Mouse (Mus musculus) CH12.LX (cell line): ENCODE results near the gene Tjap1. TPM values are rescaled to one million over a fixed set of nuclear protein-coding genes. Genes with fewer than 3 reads are reported as not detected.

ENCODE experiments used
- DNase-seq: peaks from one replicate; pipeline ENCODE4 v3.0.0-alpha.2; 2013; ENCODE audit errors: extremely low read depth
- H3K27ac ChIP-seq: 2 replicates; pipeline ENCODE4 v1.5.1; 2012; ENCODE audit warnings: low read depth, mild to moderate bottlenecking, control low read depth, moderate library complexity; ENCODE audit not compliant: insufficient read depth
- H3K27me3 ChIP-seq: replicated peaks from 2 replicates; pipeline ENCODE3; 2012; ENCODE audit warnings: inconsistent platforms
- H3K36me3 ChIP-seq, 2 experiments: replicated peaks in 1 of 2; 2 replicates each; pipeline versions ENCODE3 to v1.6.1; 2012; ENCODE audit warnings: inconsistent platforms in 1 of 2, low read length in 1 of 2, mild to moderate bottlenecking in 1 of 2, mixed read lengths in 1 of 2, moderate library complexity in 1 of 2; ENCODE audit not compliant: control insufficient read depth in 1 of 2, insufficient read depth in 1 of 2
- H3K4me1 ChIP-seq, 2 experiments: 2 replicates each; pipeline ENCODE4 v1.6.1; 2012; ENCODE audit warnings: inconsistent platforms in 1 of 2, moderate library complexity in 1 of 2; ENCODE audit not compliant: insufficient read depth in 2 of 2, control insufficient read depth in 1 of 2
- H3K4me2 ChIP-seq: 2 replicates; pipeline ENCODE4 v1.6.1; 2012; ENCODE audit warnings: low read depth, mild to moderate bottlenecking, control low read depth; ENCODE audit not compliant: poor library complexity, insufficient read depth, severe bottlenecking
- H3K4me3 ChIP-seq, 3 experiments: fragments of 150-350 bp in 1 of 3; sonication (generic) in 1 of 3; replicated peaks in 1 of 3; 2 replicates each; pipeline versions ENCODE3 to v1.5.1; 2011 to 2012; ENCODE audit warnings: low read depth in 2 of 3, low read length in 2 of 3, mild to moderate bottlenecking in 2 of 3, moderate library complexity in 2 of 3, control low read depth in 1 of 3, improper control_type of control experiment in 1 of 3, inconsistent platforms in 1 of 3, mixed read lengths in 1 of 3; ENCODE audit not compliant: poor library complexity in 1 of 3
- H3K79me2 ChIP-seq: replicated peaks from 2 replicates; pipeline ENCODE4 v1.6.1; 2012; ENCODE audit warnings: mild to moderate bottlenecking, moderate library complexity; ENCODE audit not compliant: control insufficient read depth, poor library complexity, insufficient read depth, severe bottlenecking; ENCODE audit errors: extremely low read depth
- H3K9ac ChIP-seq: 2 replicates; pipeline ENCODE4 v1.6.1; 2012; ENCODE audit warnings: low read depth, mild to moderate bottlenecking, control low read depth, moderate library complexity; ENCODE audit not compliant: insufficient read depth
- H3K9me3 ChIP-seq: replicated peaks from 2 replicates; pipeline ENCODE3; 2012; ENCODE audit warnings: low read length, inconsistent platforms, mixed read lengths
- BHLHE40 ChIP-seq: IDR thresholded peaks from 2 replicates; pipeline ENCODE4 v1.6.1; 2011; ENCODE audit warnings: mild to moderate bottlenecking, low read depth, low read length, improper control_type of control experiment
- CTCF ChIP-seq, 2 experiments: IDR thresholded peaks in 1 of 2; conservative IDR thresholded peaks in 1 of 2; 2 replicates each; pipeline ENCODE4 v1.5.1; 2011 to 2012; ENCODE audit warnings: low read depth in 2 of 2, low read length in 2 of 2, improper control_type of control experiment in 1 of 2, inconsistent platforms in 1 of 2, mild to moderate bottlenecking in 1 of 2, moderate library complexity in 1 of 2
- ETS1 ChIP-seq: conservative IDR thresholded peaks from 2 replicates; pipeline ENCODE4 v1.6.1; 2012; ENCODE audit warnings: low read depth, mild to moderate bottlenecking, inconsistent platforms, low read length, improper control_type of control experiment, moderate library complexity
- HCFC1 ChIP-seq: IDR thresholded peaks from 2 replicates; pipeline ENCODE4 v1.6.1; 2012; ENCODE audit warnings: low read depth, mild to moderate bottlenecking, inconsistent platforms, low read length, improper control_type of control experiment
- JUN ChIP-seq: IDR thresholded peaks from 2 replicates; pipeline ENCODE4 v1.6.1; 2011; ENCODE audit warnings: low read depth, mild to moderate bottlenecking, low read length, improper control_type of control experiment, moderate library complexity; ENCODE audit not compliant: insufficient read depth
- KAT2A ChIP-seq: IDR thresholded peaks from 2 replicates; pipeline ENCODE4 v1.6.1; 2012; ENCODE audit warnings: low read length, improper control_type of control experiment, inconsistent platforms; ENCODE audit not compliant: insufficient replicate concordance
- MAFK ChIP-seq: IDR thresholded peaks from 2 replicates; pipeline ENCODE4 v1.6.1; 2011; ENCODE audit warnings: low read length, improper control_type of control experiment; ENCODE audit not compliant: insufficient replicate concordance
- MAX ChIP-seq: IDR thresholded peaks from 2 replicates; pipeline ENCODE4 v1.6.1; 2011; ENCODE audit warnings: low read length, improper control_type of control experiment
- MAZ ChIP-seq: IDR thresholded peaks from 2 replicates; pipeline ENCODE4 v1.6.1; 2012; ENCODE audit warnings: low read depth, mild to moderate bottlenecking, inconsistent platforms, low read length, improper control_type of control experiment, moderate library complexity
- MEF2A ChIP-seq: IDR thresholded peaks from 2 replicates; pipeline ENCODE4 v1.6.1; 2014; ENCODE audit warnings: low read depth, mild to moderate bottlenecking, inconsistent platforms, low read length, improper control_type of control experiment, borderline replicate concordance
- MXI1 ChIP-seq: IDR thresholded peaks from 2 replicates; pipeline ENCODE4 v1.6.1; 2011; ENCODE audit warnings: mild to moderate bottlenecking, low read depth, low read length, improper control_type of control experiment
- NRF1 ChIP-seq: IDR thresholded peaks from 2 replicates; pipeline ENCODE4 v1.6.1; 2014; ENCODE audit warnings: low read depth, mild to moderate bottlenecking, inconsistent platforms, low read length, improper control_type of control experiment, moderate library complexity
- PAX5 ChIP-seq: IDR thresholded peaks from 2 replicates; pipeline ENCODE4 v1.6.1; 2012; ENCODE audit warnings: low read length, inconsistent platforms, mixed read lengths
- POLR2AphosphoS2 ChIP-seq: IDR thresholded peaks from 2 replicates; pipeline ENCODE4 v1.6.1; 2011; ENCODE audit warnings: low read depth, low read length, improper control_type of control experiment
- RAD21 ChIP-seq: IDR thresholded peaks from 2 replicates; pipeline ENCODE4 v1.6.1; 2011; ENCODE audit warnings: low read depth, mild to moderate bottlenecking, low read length, improper control_type of control experiment, moderate library complexity
- SIN3A ChIP-seq: IDR thresholded peaks from 2 replicates; pipeline ENCODE4 v1.6.1; 2012; ENCODE audit warnings: low read length, improper control_type of control experiment, inconsistent platforms
- SMC3 ChIP-seq: IDR thresholded peaks from 2 replicates; pipeline ENCODE4 v1.6.1; 2011; ENCODE audit warnings: low read depth, low read length, improper control_type of control experiment
- USF2 ChIP-seq: conservative IDR thresholded peaks from 2 replicates; pipeline ENCODE4 v1.6.1; 2011; ENCODE audit warnings: low read depth, low read length, improper control_type of control experiment
- ZKSCAN1 ChIP-seq: IDR thresholded peaks from 2 replicates; pipeline ENCODE4 v1.6.1; 2012; ENCODE audit warnings: low read depth, inconsistent platforms, low read length, improper control_type of control experiment, borderline replicate concordance
- ZMIZ1 ChIP-seq: IDR thresholded peaks from 2 replicates; pipeline ENCODE4 v1.6.1; 2012; ENCODE audit warnings: low read depth, mild to moderate bottlenecking, inconsistent platforms, low read length, improper control_type of control experiment
- dilution Hi-C: fragments of 300-500 bp; cut with MboI; formaldehyde crosslinking; loops from 2 replicates; pipeline ENCODE4 v1.14.3; 2020; ENCODE audit warnings: low sequenced_read_pairs; ENCODE audit not compliant: extremely low pct_unique_long_range_greater_than_20kb, extremely low pct_ligation_motif_present
- in situ Hi-C: fragments of 300-500 bp; cut with MboI; formaldehyde crosslinking; loops from 3 replicates; pipeline ENCODE4 v1.14.3; 2019; ENCODE audit warnings: low sequenced_read_pairs, low pct_ligation_motif_present, low pct_unique_long_range_greater_than_20kb, mixed read lengths
- polyA plus RNA-seq: library from polyadenylated mRNA; unstranded; fragments of >175 nt; gene quantifications from 2 replicates; pipeline ENCODE4 v1.2.1, GENCODE M21; 2012; ENCODE audit warnings: low read depth; ENCODE audit not compliant: insufficient read length
- total RNA-seq, 2 experiments: library from RNA; depleted of rRNA; stranded (reverse); fragments of 300-350 nt in 1 of 2; fragments of >200 nt in 1 of 2; gene quantifications; 2 replicates each; pipeline ENCODE4 v1.2.3; 2012 to 2014

Gene Tjap1
- total and polyA plus RNA-seq, 3 experiments = 8.6 to 24.3 (median 14.2) TPM

DNA sequence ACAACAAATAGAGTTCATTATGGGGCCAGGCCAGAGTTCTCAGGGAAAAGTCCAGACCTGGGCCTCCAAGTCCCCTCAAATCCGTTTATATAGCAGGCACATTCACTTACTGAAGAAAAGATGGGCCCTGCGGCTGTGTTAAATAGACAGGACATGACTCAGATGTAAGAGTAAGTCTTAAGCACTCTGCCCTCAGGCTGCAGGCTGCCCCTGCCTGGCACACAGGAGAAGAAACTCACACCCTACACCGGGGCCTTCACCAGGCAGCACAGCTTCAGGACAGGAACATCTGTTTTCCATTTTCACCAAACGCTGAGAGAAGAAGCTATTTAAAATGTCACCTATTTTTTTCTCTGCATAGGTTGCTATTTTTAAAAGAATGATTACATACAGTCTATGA is 5.2 kb downstream of the Tjap1 start:
- dilution Hi-C loops = no loop called here

DNA sequence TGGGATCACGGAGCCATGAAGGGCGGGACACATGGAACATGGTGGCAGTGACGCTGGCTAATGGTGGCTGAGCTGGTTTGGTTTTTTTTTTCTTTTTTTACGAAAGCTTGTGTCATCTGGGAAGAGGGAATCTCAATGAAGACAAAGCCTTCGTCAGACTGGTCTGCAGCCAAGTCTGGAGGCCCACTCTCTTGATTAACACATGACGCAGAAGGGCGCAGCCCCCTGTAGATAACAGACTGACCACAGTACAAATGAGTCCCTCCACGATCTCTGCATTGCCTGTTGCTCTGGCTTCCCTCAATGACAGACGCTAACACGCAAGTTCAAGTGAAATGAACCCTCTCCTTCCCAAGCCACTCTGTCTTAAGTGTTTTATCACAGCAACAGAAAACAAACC is 7.3 kb downstream of the Tjap1 start:
- H3K4me1 ChIP-seq = no peaks in the 10 kb centered on the region; a peak in 1 of 4 replicates
- no peak overlapping the region for H3K4me2 ChIP-seq
- H3K9ac ChIP-seq = no peak overlapping the region
- peaks cover 48 to 89% of the 10 kb centered on the region in 2 experiments for H3K36me3 ChIP-seq
- no peaks in the 10 kb centered on the region for H3K27me3 ChIP-seq
- H3K9me3 ChIP-seq = no peaks in the 10 kb centered on the region
- H3K79me2 ChIP-seq = peaks cover 3% of the 10 kb centered on the region; the same call in 1 of the 2 replicates
- dilution Hi-C loops (no loop called here), in situ Hi-C loops (no loop called here)
- no peak for TF ChIP-seq KAT2A
- no peak for TF ChIP-seq PAX5
- no peak for TF ChIP-seq CTCF (conservative IDR thresholded peaks at IDR 0.05 in 1 of 2, IDR thresholded peaks at IDR 0.05 in 1 of 2; ENCODE audit: low read depth in 2 of 2, low read length in 2 of 2)
- TF ChIP-seq ZMIZ1 = no peak
- TF ChIP-seq BHLHE40 = no peak
- TF ChIP-seq SIN3A = no peak
- no peak for TF ChIP-seq HCFC1
- TF ChIP-seq MAFK = no peak
- TF ChIP-seq POLR2AphosphoS2 = no peak
- TF ChIP-seq ETS1 = no peak
- DNase-seq = no peak
- H3K4me3 ChIP-seq = no peak overlapping the region
- H3K27ac ChIP-seq = no peak overlapping the region

More for the DNA sequence above, 5.2 kb downstream of the Tjap1 start:
- no peak for DNase-seq
- Histone ChIP-seq H3K9ac (no peak overlapping the region), H3K27ac (no peak overlapping the region), H3K79me2 (peaks cover 22% of the 10 kb centered on the region), H3K4me2 (no peak overlapping the region), H3K9me3 (no peaks in the 10 kb centered on the region), H3K36me3 (peaks cover 36 to 77% of the 10 kb centered on the region in 2 experiments), H3K27me3 (no peaks in the 10 kb centered on the region)
- in situ Hi-C loops = no loop called here
- TF ChIP-seq USF2 (no peak), ZKSCAN1 (no peak), SMC3 (no peak), ZMIZ1 (no peak), KAT2A (no peak), MAX (no peak)
- TF ChIP-seq, all 38 proteins: peak for 0
- peaks cover 0 to 9% of the 10 kb centered on the region in 2 experiments; a peak in 2 of 4 replicates for H3K4me1 ChIP-seq
- no peak overlapping the region for H3K4me3 ChIP-seq

DNA sequence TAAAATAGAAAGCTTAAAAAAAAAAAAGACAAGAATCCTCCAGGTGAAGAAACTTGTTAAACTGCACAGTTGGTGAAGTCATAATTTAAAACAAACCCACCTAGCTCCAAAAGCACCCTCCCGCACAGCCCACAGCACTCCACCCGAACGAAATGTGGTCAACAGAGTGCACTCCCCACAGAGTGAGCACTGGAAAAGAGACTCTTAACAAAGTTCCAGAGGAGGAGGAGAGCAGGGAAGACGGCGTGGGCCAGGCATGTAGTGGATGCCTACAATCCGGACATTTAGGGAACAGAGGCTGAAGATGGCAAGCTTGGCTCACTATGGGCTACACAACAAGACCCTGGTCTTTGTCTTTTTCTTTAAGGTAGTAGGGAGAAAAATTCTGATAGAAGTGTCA is 7.8 kb downstream of the Tjap1 start:
- Histone ChIP-seq H3K79me2 (no peaks in the 10 kb centered on the region; the same call in 1 of the 2 replicates), H3K4me2 (no peak overlapping the region), H3K9ac (no peak overlapping the region), H3K27ac (no peak overlapping the region), H3K4me1 (no peaks in the 10 kb centered on the region; a peak in 1 of 4 replicates), H3K9me3 (no peaks in the 10 kb centered on the region), H3K4me3 (no peak overlapping the region), H3K36me3 (peaks cover 50 to 89% of the 10 kb centered on the region in 2 experiments), H3K27me3 (no peaks in the 10 kb centered on the region)
- no peak for DNase-seq
- in situ Hi-C loops = no loop called here
- dilution Hi-C loops = no loop called here
- TF ChIP-seq MEF2A (no peak), MXI1 (no peak), JUN (no peak), SMC3 (no peak), HCFC1 (no peak), MAFK (no peak), POLR2AphosphoS2 (no peak), MAZ (no peak), RAD21 (no peak), NRF1 (no peak)
